Mouse (Mus musculus) stomach, postnatal 0 days (tissue): ENCODE measurements around the gene Arl8a. TPM values are rescaled to one million over a fixed set of nuclear protein-coding genes. Genes with fewer than 3 reads are reported as not detected.
"Not testable (repeated sequence)": the region's sequence is repeated elsewhere in the genome, so short reads cannot be mapped to it uniquely, and the experiment has no call there.

Experiments used
- ATAC-seq: fragments of 200-750 bp; cut with Nextera tagmentation; 2 replicates; pipeline ENCODE4 v1.8.0; 2017; ENCODE audit not compliant: low FRiP score, low TSS enrichment
- DNase-seq: peaks from one replicate; pipeline ENCODE4 v3.0.0-alpha.2; 2016; ENCODE audit warnings: low spot score
- H3K27ac ChIP-seq: fragments of 300-500 bp; sonication (generic); replicated peaks from 2 replicates; pipeline ENCODE4 v1.5.1; 2014; ENCODE audit warnings: mild to moderate bottlenecking, control low read depth
- H3K27me3 ChIP-seq: fragments of 300-500 bp; sonication (generic); 2 replicates; pipeline ENCODE4 v1.6.1; 2014; ENCODE audit warnings: low read length; ENCODE audit not compliant: control insufficient read depth, insufficient read depth
- H3K36me3 ChIP-seq: fragments of 300-500 bp; sonication (generic); 2 replicates; pipeline ENCODE4 v1.6.1; 2014; ENCODE audit warnings: low read length, mixed read lengths; ENCODE audit not compliant: control insufficient read depth, insufficient read depth
- H3K4me1 ChIP-seq: fragments of 300-500 bp; sonication (generic); replicated peaks from 2 replicates; pipeline ENCODE4 v1.6.1; 2014; ENCODE audit warnings: antibody characterized with exemption; ENCODE audit not compliant: control insufficient read depth, insufficient read depth
- H3K4me2 ChIP-seq: fragments of 300-500 bp; sonication (generic); replicated peaks from 2 replicates; pipeline ENCODE4 v1.6.1; 2014; ENCODE audit warnings: low read depth, mild to moderate bottlenecking, control low read depth, moderate library complexity
- H3K4me3 ChIP-seq: fragments of 300-500 bp; sonication (generic); 2 replicates; pipeline ENCODE4 v1.5.1; 2014; ENCODE audit warnings: low read depth, low read length, control low read depth
- H3K9ac ChIP-seq: fragments of 300-500 bp; sonication (generic); 2 replicates; pipeline ENCODE4 v1.6.1; 2014; ENCODE audit warnings: mild to moderate bottlenecking, low read length, control low read depth, mixed read lengths
- H3K9me3 ChIP-seq: fragments of 300-500 bp; sonication (generic); 2 replicates; pipeline ENCODE4 v1.6.1; 2016; ENCODE audit warnings: low read length; ENCODE audit not compliant: control insufficient read depth
- CTCF ChIP-seq: IDR thresholded peaks from 2 replicates; pipeline ENCODE4 v1.5.1; 2016; ENCODE audit warnings: antibody characterized with exemption, low read depth, mild to moderate bottlenecking, moderate library complexity
- EP300 ChIP-seq: optimal IDR thresholded peaks from 2 replicates; pipeline ENCODE3; 2016; ENCODE audit warnings: antibody characterized with exemption
- WGBS: fragments of 180-500 bp; shearing (Covaris S2); extraction: QIAGEN DNeasy Blood & Tissue Kit; methylation state at CpG from one replicate; pipeline ENCODE4 v1.1.7; 2014; 5-methylcytosine and 5-hydroxymethylcytosine counted together
- polyA plus RNA-seq: library from polyadenylated mRNA; unstranded; fragments of >200 nt; fragmentation: Nextera tagmentation; extraction: Ambion mirVana; gene quantifications from 2 replicates; pipeline ENCODE4 v1.2.1, GENCODE M21; 2015

The Arl8a gene
- polyA plus RNA-seq, 1 experiment from 2014 or later, result 42.2 TPM

DNA sequence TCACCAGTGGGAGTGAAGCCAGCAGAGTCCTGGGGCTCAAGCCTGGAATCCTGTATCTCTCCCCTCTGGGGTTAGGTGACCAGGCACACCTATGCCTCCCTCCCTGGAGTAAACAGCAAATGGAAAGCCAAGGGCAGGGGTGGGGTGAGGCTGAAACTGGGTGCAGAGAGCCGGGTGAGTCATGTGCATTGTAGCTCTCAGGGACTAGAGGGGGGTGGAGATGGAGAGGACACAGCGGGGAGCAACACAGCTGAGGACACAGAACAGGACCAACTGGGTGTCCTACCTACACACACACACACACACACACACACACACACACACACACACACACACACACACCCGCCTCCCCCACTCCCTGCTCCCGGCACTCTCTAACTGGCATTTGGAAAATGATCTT lies 36.8 kb downstream of the Arl8a start:
- ATAC-seq, result peak; percentile 87
- TF ChIP-seq CTCF, result no peak
- TF ChIP-seq EP300, result no peak
- peak overlapping the region; percentile 88 for H3K27ac ChIP-seq
- no peaks in the 10 kb centered on the region for H3K36me3 ChIP-seq
- no peak overlapping the region for H3K4me3 ChIP-seq
- no peaks in the 10 kb centered on the region for H3K27me3 ChIP-seq
- peak overlapping the region; percentile 14 for H3K4me2 ChIP-seq
- WGBS, result 53% methylated on average over 4 of the region's 4 CpGs
- H3K9me3 ChIP-seq, result no peaks in the 10 kb centered on the region
- H3K4me1 ChIP-seq, result peaks cover 3% of the 10 kb centered on the region; the same call in 1 of the 2 replicates
- H3K9ac ChIP-seq, result peak overlapping the region; percentile 38; the same call in 1 of the 2 replicates
- peak; percentile 89 for DNase-seq

DNA sequence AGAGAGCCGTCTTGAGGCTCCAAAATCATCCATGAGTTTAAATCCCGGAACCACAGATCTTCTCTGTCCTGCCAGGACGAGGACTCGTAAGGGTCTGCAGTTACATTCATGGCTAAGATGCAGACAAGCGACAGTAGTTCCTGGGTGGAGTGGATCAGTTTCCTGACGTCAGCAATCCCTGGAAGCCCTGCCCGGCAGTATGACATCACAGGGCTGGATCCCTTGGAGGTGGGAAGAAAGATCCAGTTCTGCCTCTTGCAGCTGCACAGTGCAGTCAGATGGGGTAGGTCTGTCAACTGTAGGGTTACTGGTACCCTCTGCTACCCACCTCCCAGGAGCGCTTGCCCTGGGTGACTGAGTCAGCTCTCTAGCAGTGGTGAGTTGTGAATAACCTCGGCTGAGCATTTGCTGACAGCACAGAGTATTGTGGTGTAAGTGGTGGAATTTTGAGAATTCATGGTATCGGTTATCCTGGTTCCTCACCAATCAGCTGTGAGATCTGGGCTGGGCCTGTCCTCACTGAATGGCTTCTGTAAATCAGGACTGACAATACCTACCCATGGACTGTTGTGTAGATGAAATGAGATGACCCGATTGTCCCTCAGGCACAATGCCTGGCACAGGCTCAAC lies 37.4 kb downstream of the Arl8a start:
- TF ChIP-seq CTCF, result no peak
- TF ChIP-seq EP300, result no peak
- 42% methylated on average over 11 of the region's 11 CpGs for WGBS
- Histone ChIP-seq H3K4me2 (peak overlapping the region; percentile 14), H3K9me3 (no peaks in the 10 kb centered on the region), H3K4me3 (no peak overlapping the region), H3K36me3 (no peaks in the 10 kb centered on the region), H3K27ac (peak overlapping the region; percentile 88), H3K27me3 (no peaks in the 10 kb centered on the region), H3K4me1 (peaks cover 3% of the 10 kb centered on the region; the same call in 1 of the 2 replicates), H3K9ac (no peak overlapping the region)
- DNase-seq (peak; percentile 77), ATAC-seq (peak; percentile 39)

DNA sequence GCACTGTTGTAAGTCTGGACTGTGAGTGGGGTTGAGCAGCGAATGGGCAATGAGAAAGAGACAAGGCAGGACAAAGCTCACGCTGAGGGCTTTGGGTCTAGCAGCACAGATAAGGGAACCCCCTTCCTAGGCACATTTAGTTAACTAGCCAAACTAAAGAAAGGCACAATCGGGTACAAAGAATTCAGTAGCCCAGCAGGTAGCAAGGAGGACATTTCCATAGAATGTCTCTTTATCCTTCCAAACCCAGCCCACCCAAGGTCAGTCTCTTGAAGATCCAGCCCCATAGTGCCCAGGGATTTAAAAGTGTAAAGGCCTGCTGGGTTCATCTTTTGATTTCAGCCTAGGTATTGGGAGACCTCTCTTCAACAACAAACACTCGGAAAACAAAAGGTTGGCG lies 39.3 kb downstream of the Arl8a start:
- Histone ChIP-seq H3K4me1 (peaks cover 3% of the 10 kb centered on the region; the same call in 1 of the 2 replicates), H3K27me3 (no peaks in the 10 kb centered on the region), H3K27ac (no peak overlapping the region), H3K9me3 (no peaks in the 10 kb centered on the region), H3K4me2 (no peak overlapping the region), H3K4me3 (no peak overlapping the region), H3K9ac (no peak overlapping the region), H3K36me3 (no peaks in the 10 kb centered on the region)
- DNase-seq (no peak), ATAC-seq (no peak)
- TF ChIP-seq CTCF, result no peak
- no peak for TF ChIP-seq EP300
- WGBS, result 60% methylated on average over 5 of the region's 5 CpGs

DNA sequence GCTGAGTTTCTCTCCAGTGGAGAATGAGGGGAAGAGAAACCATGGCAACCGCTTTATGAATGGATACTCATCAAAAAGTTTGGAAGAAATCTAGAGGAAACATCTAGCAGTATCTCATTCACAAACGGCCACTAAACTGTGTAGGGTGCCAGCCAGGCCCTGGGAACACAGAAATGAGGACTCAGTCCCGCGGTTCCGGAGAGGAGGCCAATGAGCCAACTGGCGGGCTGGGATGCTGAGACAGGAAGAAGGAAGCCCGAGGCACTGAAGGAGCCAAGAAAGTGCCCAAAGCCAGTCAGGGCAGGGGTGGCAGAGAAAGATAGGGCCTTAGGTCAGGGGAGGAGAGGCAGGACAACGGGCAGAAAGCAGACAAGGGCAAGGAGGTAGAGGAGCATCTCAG lies 39.8 kb downstream of the Arl8a start:
- WGBS, result 50% methylated on average over 8 of the region's 8 CpGs

DNA sequence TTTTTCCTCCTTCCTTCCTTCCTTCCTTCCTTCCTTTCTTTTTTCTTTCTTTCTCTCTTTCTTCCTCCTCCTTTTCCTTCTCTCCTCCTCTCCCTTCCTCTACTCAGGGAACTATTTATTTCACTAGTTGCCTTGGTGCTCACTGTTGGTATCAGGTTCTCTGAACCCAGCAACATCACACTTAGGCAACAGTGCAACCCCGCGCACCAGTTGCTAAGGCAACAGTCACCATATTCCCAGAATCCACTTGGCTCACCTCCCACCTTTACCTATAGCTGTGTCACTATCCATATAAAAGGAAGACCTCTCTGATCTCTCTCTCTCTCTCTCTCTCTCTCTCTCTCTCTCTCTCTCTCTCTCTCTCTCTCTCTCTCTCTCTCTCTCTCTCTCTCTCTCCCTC lies 40.4 kb downstream of the Arl8a start:
- H3K4me2 ChIP-seq, H3K9ac ChIP-seq, DNase-seq, H3K27me3 ChIP-seq, ATAC-seq, H3K4me3 ChIP-seq, H3K27ac ChIP-seq, H3K36me3 ChIP-seq, H3K4me1 ChIP-seq, H3K9me3 ChIP-seq: not testable (repeated sequence)
- 50% methylated on average over 2 of the region's 2 CpGs for WGBS

More for the DNA sequence above, 39.8 kb downstream of the Arl8a start:
- DNase-seq (no peak), ATAC-seq (no peak)
- peaks cover 3% of the 10 kb centered on the region; the same call in 1 of the 2 replicates for H3K4me1 ChIP-seq
- no peaks in the 10 kb centered on the region for H3K36me3 ChIP-seq
- H3K9me3 ChIP-seq, result no peaks in the 10 kb centered on the region
- no peak for TF ChIP-seq CTCF
- TF ChIP-seq EP300, result no peak
- H3K4me2 ChIP-seq, result no peak overlapping the region
- H3K4me3 ChIP-seq, result no peak overlapping the region
- H3K9ac ChIP-seq, result no peak overlapping the region
- no peaks in the 10 kb centered on the region for H3K27me3 ChIP-seq
- no peak overlapping the region for H3K27ac ChIP-seq

DNA sequence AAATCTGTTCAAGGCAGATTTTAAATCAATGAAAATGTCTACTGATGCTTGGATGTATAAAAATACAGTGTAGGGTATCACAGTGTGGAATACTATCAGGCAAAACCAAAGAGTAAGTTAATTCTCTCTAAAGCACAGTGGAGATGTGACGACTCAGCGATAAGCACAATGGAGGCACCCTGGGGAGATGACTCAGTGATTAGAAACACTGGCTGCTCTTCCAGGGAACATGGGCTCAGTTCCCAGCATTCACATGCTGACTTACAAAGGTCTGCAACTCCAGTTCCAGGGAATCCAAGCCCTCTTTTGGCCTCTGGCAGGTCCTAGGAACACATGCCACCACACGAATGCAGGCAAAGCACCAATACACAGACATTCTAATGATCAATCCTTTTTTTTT lies 41.6 kb downstream of the Arl8a start:
- WGBS, result 35% methylated on average over 3 of the region's 3 CpGs
- H3K9me3 ChIP-seq, result no peaks in the 10 kb centered on the region
- H3K27me3 ChIP-seq, result no peaks in the 10 kb centered on the region
- ATAC-seq, result no peak
- no peaks in the 10 kb centered on the region for H3K36me3 ChIP-seq
- H3K9ac ChIP-seq, result no peak overlapping the region
- TF ChIP-seq EP300 (no peak), CTCF (no peak)
- DNase-seq, result no peak
- no peaks in the 10 kb centered on the region; the same call in 1 of the 2 replicates for H3K4me1 ChIP-seq
- no peak overlapping the region for H3K4me3 ChIP-seq
- H3K27ac ChIP-seq, result no peak overlapping the region
- H3K4me2 ChIP-seq, result no peak overlapping the region
